6 mouse cellular contexts compared by ENCODE assay signal in the genomic region with DNA sequence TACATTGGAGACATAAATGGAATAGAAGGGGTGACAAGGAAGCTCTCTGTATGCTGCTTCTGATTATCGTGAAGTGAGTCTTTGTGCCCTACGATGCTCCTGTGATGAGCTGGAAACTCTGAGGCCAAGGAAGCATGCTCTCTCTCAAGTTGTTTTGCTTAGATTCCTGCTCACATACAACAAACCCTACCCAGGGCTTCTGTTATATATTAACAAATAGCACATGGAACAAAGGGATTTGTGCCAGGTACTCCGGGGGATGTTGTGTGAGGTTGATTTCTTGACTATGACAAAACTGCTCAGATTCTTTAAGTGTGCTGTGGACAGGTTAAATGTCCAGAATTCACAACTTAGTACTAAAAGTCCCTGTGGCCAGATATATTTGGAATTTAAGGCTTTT.
"Had no signal": no experiment of that assay in that cellular context is flagged by ENCODE, and none has a peak within 500 bp of the region (broad histone marks: within the 10 kb centered on the region; RNA-seq: fewer than 3 reads in every experiment).

No protein-coding gene starts in this region.

- ATAC-seq: midbrain, embryonic 13.5 days had no signal

- DNase-seq: left cerebral cortex, postnatal 4 days; lung, adult 18-20 months; lung, postnatal 36 days; right cerebral cortex, postnatal 14 days; thymus, postnatal 36 days had no signal
